Mouse (Mus musculus) liver, adult 10 weeks (tissue): ENCODE results near the gene Zbed6. TPM values are rescaled to one million over a fixed set of nuclear protein-coding genes. Genes with fewer than 3 reads are reported as not detected.

Experiments used
- polyA plus RNA-seq: library from polyadenylated mRNA; stranded (reverse); fragments of 350-450 nt; fragmentation: Illumina TruSeq; extraction: RNeasy Lipid Tissue Mini Kit (QIAGEN cat#74804); gene quantifications from one replicate; pipeline ENCODE4 v1.2.3, GENCODE M21; 2014; ENCODE audit warnings: low read depth, low replicate concordance

The Zbed6 gene
- polyA plus RNA-seq, result 7.3 TPM

DNA sequence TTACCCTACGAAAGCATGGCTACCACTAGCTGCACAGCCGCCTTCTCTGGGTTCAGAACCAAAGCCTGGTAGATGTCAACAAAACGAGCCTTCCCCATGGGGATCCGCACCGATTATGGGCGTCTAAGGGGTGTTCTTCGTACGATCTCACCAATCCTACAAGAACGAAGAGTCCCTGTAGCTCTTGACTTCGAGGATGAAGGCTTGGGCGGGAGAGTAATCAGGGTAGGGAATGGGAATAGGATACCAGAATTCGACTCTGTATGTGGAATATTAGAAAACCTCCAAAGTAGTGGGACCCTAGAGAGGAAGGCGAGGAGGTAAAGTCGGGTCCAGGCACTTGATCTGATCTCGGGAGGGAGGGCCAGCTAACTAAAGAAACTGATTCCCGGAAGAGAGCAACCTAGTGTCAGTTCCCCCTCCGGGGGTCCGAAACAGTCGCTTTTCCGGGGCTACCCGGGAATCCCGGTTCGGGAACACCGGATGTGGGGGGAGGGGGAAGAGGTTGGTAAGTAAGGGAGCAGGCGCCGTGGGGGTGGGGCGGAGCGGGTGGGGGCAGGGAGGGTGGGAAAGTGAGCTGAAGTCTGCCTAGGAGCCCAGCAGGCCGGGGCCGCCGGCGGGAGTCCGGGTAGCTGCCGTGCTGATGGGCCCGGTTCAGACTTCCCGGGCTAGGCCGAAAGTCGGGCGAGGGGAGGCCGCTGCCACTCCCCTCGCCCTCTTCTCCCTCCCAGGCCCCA lies at the start of gene Zbed6:
Gene Zbed6 (minus strand): TSS at position 420 of the 737 bp plus-strand sequence.

GRCm38 (mm10) chr1:133689897-133690296 lies 29.2 kb upstream of the Zbed6 start, which contains the start of gene Lax1:
Lax1 (minus strand) TSS chr1:133690108.

DNA sequence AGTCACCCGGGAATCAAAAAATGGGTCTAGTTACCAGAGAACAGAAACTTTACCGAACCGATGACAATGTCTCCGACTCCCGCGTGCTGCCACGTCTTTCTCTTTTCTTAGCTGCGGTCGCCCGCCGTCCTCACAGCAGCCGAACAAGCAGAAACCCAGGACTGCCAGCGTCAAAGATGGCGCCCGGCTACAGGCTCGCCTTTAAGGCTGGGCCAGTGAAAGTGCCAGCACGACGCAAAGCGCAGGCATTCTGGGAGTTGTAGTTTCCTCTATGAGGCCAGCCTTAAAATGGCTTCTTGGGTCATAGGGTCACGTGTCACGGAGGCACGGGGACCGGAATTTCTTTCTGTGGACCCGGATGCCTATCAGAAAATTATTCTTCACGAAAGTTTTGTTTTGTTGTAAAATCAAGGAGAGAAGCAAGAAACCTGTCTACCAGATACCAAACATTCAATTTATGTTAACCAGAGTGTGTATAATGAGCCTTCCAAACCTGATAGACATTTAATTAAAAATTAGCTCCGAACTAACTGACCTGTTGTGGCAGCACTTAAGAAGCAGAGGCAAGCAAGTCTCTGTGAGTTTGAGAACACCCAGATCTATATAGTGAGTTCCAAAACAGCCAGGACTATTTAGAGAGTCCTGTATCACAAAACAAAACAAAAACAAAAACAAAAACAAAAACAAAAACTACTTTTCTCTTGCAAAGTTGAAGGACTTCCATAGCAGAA lies 683 bp upstream of the Zbed6 start, which contains the start of gene Gm38394:
Gene Gm38394 (minus strand): TSS at position 116 of the 731 bp plus-strand sequence.

GRCm38 (mm10) chr1:133609771-133610502 lies 50.7 kb downstream of the Zbed6 start, which contains the start of gene Snrpe:
Snrpe (minus strand) TSS chr1:133610291.

Other genes starting within 250 kb of the Zbed6 start
- gene Sox13, start 236.5 kb downstream of the Zbed6 start, polyA plus RNA-seq, result 0.82 TPM
- gene Snrpe, start 50.6 kb downstream of the Zbed6 start, polyA plus RNA-seq, result 164 TPM
- gene Gm38394, start 433 bp upstream of the Zbed6 start, polyA plus RNA-seq, result 4.0 TPM
- gene Lax1, start 29.2 kb upstream of the Zbed6 start, polyA plus RNA-seq, result 0.32 TPM
- gene Atp2b4, start 140.2 kb upstream of the Zbed6 start, polyA plus RNA-seq, result 1.5 TPM
- not detected for gene Optc, start 247.1 kb upstream of the Zbed6 start, polyA plus RNA-seq